Mouse (Mus musculus): ENCODE measurements around the gene Fam171a1. TPM values are rescaled to one million over a fixed set of nuclear protein-coding genes. Genes with fewer than 3 reads are reported as not detected.

Gene Fam171a1
- polyA plus RNA-seq, 1 experiment = 33.3 TPM

DNA sequence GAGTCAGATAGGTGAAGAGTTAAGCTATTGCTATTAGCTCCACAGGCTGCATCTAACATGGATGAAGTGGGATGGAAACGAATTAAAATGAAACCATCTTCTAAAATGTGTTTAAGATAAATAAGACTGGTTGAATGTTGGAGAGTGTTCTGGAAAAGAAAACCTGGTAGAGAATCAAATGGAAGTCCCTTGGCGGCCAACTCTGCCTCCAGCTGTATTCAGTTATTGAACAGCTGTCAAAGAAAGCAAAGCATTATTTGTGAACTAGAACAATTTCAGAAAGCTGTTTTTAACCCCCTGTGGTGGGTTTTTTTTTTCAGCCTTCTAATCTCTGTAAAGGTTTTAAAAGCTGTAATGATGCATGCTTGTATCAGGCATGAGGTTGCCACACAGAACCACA lies 41.0 kb downstream of the Fam171a1 start:
- no peak overlapping the region for H3K4me3 ChIP-seq (ENCODE audit: insufficient read depth, poor library complexity, severe bottlenecking)
- H3K79me3 ChIP-seq (ENCODE audit: low read depth) = peaks cover 13% of the 10 kb centered on the region
- peaks cover 99% of the 10 kb centered on the region for H3K79me2 ChIP-seq (ENCODE audit: control insufficient read depth, insufficient read depth)
- H3K36me3 ChIP-seq (ENCODE audit: control insufficient read depth, insufficient read depth) = no peaks in the 10 kb centered on the region
- no peak overlapping the region for H3ac ChIP-seq (ENCODE audit: control insufficient read depth, insufficient read length, low read depth)
- TF ChIP-seq USF1 (IDR thresholded peaks at IDR 0.05; ENCODE audit: low read depth) (no peak), FOSL1 (IDR thresholded peaks at IDR 0.05; ENCODE audit: insufficient read depth, low read length, poor library complexity, severe bottlenecking) (no peak), CEBPB (IDR thresholded peaks at IDR 0.05; ENCODE audit: low read depth) (no peak), MAX (IDR thresholded peaks at IDR 0.05) (no peak)
- H3K27me3 ChIP-seq (ENCODE audit: control insufficient read depth, insufficient read depth, insufficient read length) = no peaks in the 10 kb centered on the region

DNA sequence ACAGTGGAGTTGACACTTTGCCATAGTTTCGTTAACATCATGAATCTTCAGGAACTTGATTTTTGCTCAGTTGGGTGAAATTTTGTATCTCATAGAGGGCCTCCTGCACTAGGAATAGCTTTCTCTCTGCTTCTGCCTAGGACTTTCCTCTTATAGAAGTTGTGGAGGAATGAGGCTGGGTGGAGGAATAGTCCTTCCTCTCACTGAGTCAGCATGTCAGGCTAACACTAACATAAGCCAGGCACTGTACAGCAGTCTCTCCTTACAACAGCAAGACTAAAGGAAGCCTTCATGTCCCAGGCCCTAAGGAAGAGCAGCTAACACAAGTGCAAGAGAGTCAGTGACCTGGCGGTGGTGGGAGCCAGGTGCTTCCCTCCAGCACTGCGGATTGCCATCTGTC lies 43.0 kb downstream of the Fam171a1 start:
- TF ChIP-seq USF1 (IDR thresholded peaks at IDR 0.05; ENCODE audit: low read depth) (no peak), FOSL1 (IDR thresholded peaks at IDR 0.05; ENCODE audit: insufficient read depth, low read length, poor library complexity, severe bottlenecking) (no peak), MYOG (IDR thresholded peaks at IDR 0.05; ENCODE audit: control insufficient read depth, extremely low read depth, insufficient read length) (no peak)
- H3ac ChIP-seq (ENCODE audit: control insufficient read depth, insufficient read length, low read depth) = no peak overlapping the region
- H3K79me2 ChIP-seq (ENCODE audit: control insufficient read depth, insufficient read depth) = peaks cover 97% of the 10 kb centered on the region
- H3K36me3 ChIP-seq (ENCODE audit: control insufficient read depth, insufficient read depth) = no peaks in the 10 kb centered on the region
- no peak overlapping the region for H3K4me3 ChIP-seq (ENCODE audit: insufficient read depth, poor library complexity, severe bottlenecking)
- peaks cover 14% of the 10 kb centered on the region for H3K79me3 ChIP-seq (ENCODE audit: low read depth)
- H3K27me3 ChIP-seq (ENCODE audit: control insufficient read depth, insufficient read depth, insufficient read length) = no peaks in the 10 kb centered on the region

DNA sequence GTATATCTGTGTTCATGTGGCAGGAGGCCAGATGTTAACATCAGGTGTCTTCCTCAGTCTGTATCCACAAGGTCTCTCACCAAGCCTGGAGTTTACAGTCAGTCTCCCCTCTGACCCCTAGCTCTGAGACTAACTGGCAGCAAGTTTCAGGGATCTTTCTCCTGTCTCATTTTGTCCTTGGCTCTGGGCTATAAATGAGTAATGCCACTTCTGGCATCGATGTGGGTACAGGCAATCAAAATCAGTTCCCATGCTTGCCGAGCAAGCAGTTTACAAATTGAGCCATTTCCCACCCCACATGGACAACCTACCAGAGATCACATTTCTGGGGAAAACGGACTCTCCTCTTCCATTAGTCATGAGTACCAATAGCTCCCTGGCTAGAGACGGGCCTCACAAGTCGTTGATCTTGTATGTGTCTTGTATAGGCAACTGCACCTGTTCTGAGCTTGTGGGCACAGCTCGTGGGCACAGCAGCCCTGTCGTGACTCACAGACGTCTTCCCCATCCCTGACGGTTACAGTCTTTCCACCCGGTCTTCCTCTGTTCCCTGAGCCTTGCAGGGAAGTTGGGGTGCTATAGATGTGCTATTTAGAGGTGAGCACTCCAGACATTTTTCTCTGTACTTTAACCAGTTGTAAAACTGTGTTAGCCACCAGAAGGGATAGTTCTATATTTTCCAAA lies 43.8 kb downstream of the Fam171a1 start:
- Histone ChIP-seq H3K4me3 (ENCODE audit: insufficient read depth, poor library complexity, severe bottlenecking) (no peak overlapping the region), H3K27me3 (ENCODE audit: control insufficient read depth, insufficient read depth, insufficient read length) (no peaks in the 10 kb centered on the region), H3K79me3 (ENCODE audit: low read depth) (peaks cover 15% of the 10 kb centered on the region), H3K79me2 (ENCODE audit: control insufficient read depth, insufficient read depth) (peaks cover 97% of the 10 kb centered on the region), H3K36me3 (ENCODE audit: control insufficient read depth, insufficient read depth) (no peaks in the 10 kb centered on the region), H3ac (ENCODE audit: control insufficient read depth, insufficient read length, low read depth) (no peak overlapping the region)
- TF ChIP-seq MAX (IDR thresholded peaks at IDR 0.05) (no peak), MYOD1 (IDR thresholded peaks at IDR 0.05; ENCODE audit: control insufficient read depth, insufficient read length, low read depth) (peak; percentile 93)

DNA sequence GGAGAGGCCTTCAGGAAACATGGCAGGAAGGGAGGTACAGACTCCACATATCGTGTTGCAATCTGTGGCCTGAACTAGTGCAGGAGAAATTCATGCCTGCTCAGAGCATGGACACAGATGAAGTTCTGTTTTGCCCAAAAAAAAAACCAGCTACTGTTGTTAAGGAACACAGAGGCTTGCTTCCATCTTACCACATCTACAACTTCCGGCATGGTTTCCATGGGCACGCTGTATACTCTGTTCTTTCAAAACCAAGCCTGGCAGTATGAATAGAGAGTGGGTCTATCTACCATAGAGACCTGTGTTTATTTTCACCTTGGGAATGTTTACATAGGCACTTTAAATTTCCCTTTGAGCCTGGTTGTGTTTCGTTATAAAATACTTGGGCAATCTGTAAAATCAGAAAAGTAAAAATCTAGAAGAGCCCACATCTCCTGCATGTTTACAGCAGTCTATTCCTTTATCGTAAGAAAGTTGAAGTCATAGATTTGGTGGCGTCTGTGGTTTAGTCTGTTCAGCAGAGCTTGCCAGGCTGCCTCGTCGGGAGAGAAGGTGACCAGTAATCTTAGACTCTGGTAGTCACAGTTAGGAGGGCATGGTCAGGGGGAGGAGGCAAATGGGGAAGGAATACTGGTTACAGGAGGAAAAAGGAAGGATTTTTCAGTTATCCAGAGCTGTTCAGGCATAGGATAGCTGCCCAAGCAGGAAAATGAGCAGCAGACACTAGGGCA lies 44.8 kb downstream of the Fam171a1 start:
- peaks cover 97% of the 10 kb centered on the region for H3K79me2 ChIP-seq (ENCODE audit: control insufficient read depth, insufficient read depth)
- no peak overlapping the region for H3K4me3 ChIP-seq (ENCODE audit: insufficient read depth, poor library complexity, severe bottlenecking)
- H3K27me3 ChIP-seq (ENCODE audit: control insufficient read depth, insufficient read depth, insufficient read length) = no peaks in the 10 kb centered on the region
- TF ChIP-seq USF1 (IDR thresholded peaks at IDR 0.05; ENCODE audit: low read depth) = no peak
- no peak for TF ChIP-seq CTCF (IDR thresholded peaks at IDR 0.05; ENCODE audit: control insufficient read depth, insufficient read depth, insufficient read length)
- no peak for TF ChIP-seq CEBPB (IDR thresholded peaks at IDR 0.05; ENCODE audit: low read depth)
- TF ChIP-seq MYOD1 (IDR thresholded peaks at IDR 0.05; ENCODE audit: control insufficient read depth, insufficient read length, low read depth) = no peak
- TF ChIP-seq FOSL1 (IDR thresholded peaks at IDR 0.05; ENCODE audit: insufficient read depth, low read length, poor library complexity, severe bottlenecking) = no peak
- TF ChIP-seq MAX (IDR thresholded peaks at IDR 0.05) = no peak
- no peak for TF ChIP-seq MYOG (IDR thresholded peaks at IDR 0.05; ENCODE audit: control insufficient read depth, extremely low read depth, insufficient read length)
- H3K36me3 ChIP-seq (ENCODE audit: control insufficient read depth, insufficient read depth) = no peaks in the 10 kb centered on the region
- peaks cover 16% of the 10 kb centered on the region for H3K79me3 ChIP-seq (ENCODE audit: low read depth)
- no peak overlapping the region for H3ac ChIP-seq (ENCODE audit: control insufficient read depth, insufficient read length, low read depth)

DNA sequence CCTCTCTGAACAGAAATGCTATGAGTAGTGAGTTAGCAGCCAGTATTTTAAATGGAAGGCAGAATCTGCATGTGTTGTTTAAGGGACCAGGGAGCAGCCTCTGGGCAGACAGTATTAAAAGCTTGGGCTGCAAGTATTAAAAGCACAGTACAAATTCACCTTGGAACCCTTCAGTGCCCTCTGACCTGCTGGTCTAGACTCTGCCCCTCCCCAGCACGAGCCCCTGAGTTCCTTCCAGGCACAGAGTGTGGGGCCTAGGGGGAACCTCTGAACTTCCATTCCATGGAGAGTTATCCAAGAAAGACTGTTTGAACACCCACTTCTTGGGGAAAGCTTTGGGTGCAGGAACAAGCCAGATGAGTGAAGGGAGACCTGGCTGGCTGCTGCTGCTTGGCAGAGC lies 47.6 kb downstream of the Fam171a1 start:
- TF ChIP-seq FOSL1 (IDR thresholded peaks at IDR 0.05; ENCODE audit: insufficient read depth, low read length, poor library complexity, severe bottlenecking) (no peak), MYOD1 (IDR thresholded peaks at IDR 0.05; ENCODE audit: control insufficient read depth, insufficient read length, low read depth) (no peak), MYOG (IDR thresholded peaks at IDR 0.05; ENCODE audit: control insufficient read depth, extremely low read depth, insufficient read length) (no peak), USF1 (IDR thresholded peaks at IDR 0.05; ENCODE audit: low read depth) (no peak), MAX (IDR thresholded peaks at IDR 0.05) (no peak), CTCF (IDR thresholded peaks at IDR 0.05; ENCODE audit: control insufficient read depth, insufficient read depth, insufficient read length) (no peak), CEBPB (IDR thresholded peaks at IDR 0.05; ENCODE audit: low read depth) (no peak)
- H3K4me3 ChIP-seq (ENCODE audit: insufficient read depth, poor library complexity, severe bottlenecking) = no peak overlapping the region
- no peaks in the 10 kb centered on the region for H3K27me3 ChIP-seq (ENCODE audit: control insufficient read depth, insufficient read depth, insufficient read length)
- H3K36me3 ChIP-seq (ENCODE audit: control insufficient read depth, insufficient read depth) = no peaks in the 10 kb centered on the region
- peaks cover 8% of the 10 kb centered on the region for H3K79me3 ChIP-seq (ENCODE audit: low read depth)
- H3K79me2 ChIP-seq (ENCODE audit: control insufficient read depth, insufficient read depth) = peaks cover 77% of the 10 kb centered on the region
- no peak overlapping the region for H3ac ChIP-seq (ENCODE audit: control insufficient read depth, insufficient read length, low read depth)

DNA sequence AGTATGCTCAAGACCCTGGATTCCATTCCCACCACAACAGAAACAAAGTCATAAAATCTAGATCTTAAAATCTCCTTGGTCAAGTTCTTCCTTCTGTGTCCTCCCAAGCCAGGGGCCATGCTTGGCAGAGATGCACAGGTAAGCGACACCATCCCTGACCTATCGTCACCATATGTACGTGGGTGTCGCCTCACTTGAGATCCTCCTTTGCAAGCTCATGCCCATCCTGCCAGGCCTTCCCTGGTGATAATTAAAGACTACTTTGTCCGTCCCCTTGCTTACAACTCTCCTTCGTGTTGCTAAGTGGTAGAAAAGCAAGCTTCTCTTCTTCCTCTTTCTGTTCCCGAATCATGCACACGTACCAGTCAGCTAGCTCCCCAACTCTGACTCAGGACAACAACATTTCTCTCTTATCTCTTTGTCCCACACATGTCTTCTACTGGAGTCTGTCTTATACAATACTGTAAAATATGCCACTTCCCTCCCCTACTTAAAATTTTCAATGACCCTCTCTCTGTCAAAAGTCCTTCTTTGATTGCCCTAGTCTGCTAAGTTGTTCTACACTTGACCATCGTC lies 49.6 kb downstream of the Fam171a1 start:
- H3K79me2 ChIP-seq (ENCODE audit: control insufficient read depth, insufficient read depth) = peaks cover 77% of the 10 kb centered on the region
- no peaks in the 10 kb centered on the region for H3K27me3 ChIP-seq (ENCODE audit: control insufficient read depth, insufficient read depth, insufficient read length)
- H3K79me3 ChIP-seq (ENCODE audit: low read depth) = peaks cover 17% of the 10 kb centered on the region
- H3ac ChIP-seq (ENCODE audit: control insufficient read depth, insufficient read length, low read depth) = no peak overlapping the region
- H3K4me3 ChIP-seq (ENCODE audit: insufficient read depth, poor library complexity, severe bottlenecking) = no peak overlapping the region
- H3K36me3 ChIP-seq (ENCODE audit: control insufficient read depth, insufficient read depth) = no peaks in the 10 kb centered on the region
- TF ChIP-seq CTCF (IDR thresholded peaks at IDR 0.05; ENCODE audit: control insufficient read depth, insufficient read depth, insufficient read length) (no peak), CEBPB (IDR thresholded peaks at IDR 0.05; ENCODE audit: low read depth) (no peak), USF1 (IDR thresholded peaks at IDR 0.05; ENCODE audit: low read depth) (no peak)

Measured in C2C12 (cell line).